Mouse (Mus musculus): ENCODE data around the gene Tmigd3.
"Not testable (repeated sequence)": the region's sequence is repeated elsewhere in the genome, so short reads cannot be mapped to it uniquely, and the experiment has no call there.

Gene Tmigd3

DNA sequence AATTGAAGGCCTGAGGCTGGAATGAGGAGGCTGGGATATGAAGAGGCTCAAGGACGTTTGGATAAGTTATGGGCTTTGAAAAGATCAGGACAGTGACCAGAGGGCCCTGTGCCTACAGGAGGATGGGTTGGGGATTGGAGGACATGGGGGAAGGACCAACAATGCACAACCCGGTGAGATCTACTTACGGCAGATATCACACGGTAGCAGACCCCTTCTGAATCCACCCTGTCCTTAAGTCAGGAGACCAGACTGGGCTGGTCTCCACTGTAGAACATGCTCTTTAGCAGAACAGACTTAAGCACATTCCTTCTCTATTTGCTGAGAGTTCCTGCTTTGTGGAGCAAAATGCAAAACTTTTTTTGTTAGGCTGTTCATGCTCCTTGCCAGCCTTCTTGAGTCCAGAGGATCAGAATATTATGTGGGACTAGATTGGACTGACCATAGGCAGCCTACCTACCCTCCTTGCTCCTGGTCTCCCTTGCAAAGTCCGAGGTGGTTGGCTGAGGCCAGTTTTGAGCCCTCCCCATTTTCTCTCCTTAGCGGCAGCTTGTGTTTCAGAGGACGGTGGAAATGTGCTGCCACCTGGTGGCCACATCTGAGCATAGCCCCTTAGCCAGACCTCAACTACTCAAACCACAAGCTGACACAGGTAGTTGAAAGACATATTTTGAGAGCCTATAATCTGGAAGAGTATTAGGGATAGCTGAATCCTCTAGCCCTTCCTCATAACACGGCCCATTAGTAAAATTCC lies 28.9 kb downstream of the Tmigd3 start:
- in situ Hi-C loops (cut with MboI, MseI), result loop anchor here (5.0 to 25.0 kb wide), 4 partner anchors 95 to 762 kb away; partner anchors contain the start of gene Rap1a

DNA sequence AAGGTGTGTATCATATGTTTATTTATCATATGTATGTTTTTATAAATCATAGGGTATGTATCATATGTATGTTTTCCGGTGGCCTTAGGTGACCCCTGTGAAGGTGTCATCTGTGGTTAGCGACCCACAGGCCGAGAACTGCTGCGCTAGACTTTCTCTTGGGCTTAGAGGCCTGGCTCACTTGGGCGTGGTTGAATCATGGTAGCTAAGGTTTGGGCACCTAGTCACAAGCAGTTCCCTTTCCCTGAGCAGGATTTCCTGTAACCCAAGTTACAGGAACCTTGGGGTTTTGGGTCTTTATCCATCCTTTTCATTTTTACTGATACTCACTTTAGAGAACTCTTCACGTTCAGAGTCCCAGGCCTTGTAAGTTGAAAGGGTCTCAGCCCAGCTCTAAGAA lies 29.6 kb downstream of the Tmigd3 start:
- in situ Hi-C loops (cut with MboI, MseI), result no loop called here

DNA sequence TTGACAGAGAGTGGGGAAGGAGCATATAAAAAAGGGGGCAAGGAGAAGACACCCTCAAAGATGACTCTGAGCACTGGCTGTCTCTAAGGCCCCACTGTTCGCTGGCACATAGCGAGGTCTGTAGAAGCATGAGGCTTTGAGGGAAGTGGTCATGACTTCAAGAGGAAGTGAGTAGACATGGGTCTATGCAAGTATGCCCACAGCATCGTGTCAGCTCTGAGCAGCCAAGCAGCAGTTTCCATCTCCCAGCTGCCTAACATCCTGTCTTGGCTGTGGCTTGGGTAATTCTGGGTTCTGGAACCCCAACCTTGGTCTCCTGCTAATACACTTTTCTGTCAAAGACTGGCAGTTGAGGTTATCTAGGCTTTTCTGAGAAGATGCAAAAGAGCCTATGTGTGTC lies 30.0 kb downstream of the Tmigd3 start:
- in situ Hi-C loops (cut with MboI, MseI), result no loop called here

DNA sequence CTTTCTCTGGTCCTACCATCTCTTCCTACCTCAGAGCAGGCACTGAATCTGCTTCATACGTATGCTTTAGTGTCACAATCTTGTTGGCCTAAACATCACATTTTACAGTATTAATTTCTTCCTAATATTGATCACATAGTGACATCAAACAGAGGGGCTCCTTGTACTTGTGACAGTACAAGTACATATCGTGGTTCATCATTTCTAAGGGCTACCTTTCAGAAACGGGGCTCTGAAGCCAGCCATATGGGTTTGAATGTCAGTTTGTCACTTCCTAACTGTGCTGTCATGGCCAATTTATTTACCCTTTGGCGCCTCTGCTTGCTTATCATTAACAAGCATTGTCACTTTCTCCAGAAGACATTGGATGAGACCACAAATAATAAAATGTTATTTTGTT lies 30.8 kb downstream of the Tmigd3 start:
- in situ Hi-C loops (cut with MboI, MseI), result no loop called here

DNA sequence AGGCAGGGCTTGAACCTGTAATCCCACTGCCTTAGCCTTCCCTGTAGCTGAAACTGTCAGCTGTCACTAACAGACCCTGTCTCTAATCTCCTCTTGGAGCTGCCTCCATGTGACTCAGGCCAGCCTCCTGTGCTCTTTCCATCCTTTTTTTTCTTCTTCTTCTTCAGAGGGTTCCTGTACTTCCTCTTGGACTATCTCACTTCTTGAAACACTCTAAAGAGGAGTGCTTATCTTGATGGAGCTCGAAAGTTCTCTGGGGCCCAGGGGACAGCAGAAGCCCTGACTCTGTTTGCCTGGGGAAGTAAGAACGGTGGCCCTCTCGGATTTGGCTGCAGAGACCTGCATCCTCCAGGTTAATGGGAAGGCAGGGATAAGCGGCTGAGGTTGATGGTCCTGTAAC lies 33.5 kb downstream of the Tmigd3 start:
- in situ Hi-C loops (cut with MboI, MseI), result no loop called here

DNA sequence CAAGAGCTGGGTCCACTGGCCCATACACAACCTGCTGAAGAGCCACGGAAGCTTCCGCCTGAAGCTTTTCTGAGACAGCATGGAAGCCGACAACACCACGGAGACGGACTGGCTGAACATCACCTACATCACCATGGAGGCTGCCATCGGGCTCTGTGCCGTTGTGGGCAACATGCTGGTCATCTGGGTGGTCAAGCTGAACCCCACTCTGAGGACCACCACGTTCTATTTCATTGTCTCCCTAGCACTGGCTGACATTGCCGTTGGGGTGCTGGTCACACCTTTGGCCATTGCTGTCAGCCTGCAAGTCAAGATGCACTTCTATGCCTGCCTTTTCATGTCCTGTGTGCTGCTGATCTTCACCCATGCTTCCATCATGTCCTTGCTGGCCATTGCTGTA lies 34.0 kb downstream of the Tmigd3 start:
- in situ Hi-C loops (cut with MboI, MseI), result no loop called here

DNA sequence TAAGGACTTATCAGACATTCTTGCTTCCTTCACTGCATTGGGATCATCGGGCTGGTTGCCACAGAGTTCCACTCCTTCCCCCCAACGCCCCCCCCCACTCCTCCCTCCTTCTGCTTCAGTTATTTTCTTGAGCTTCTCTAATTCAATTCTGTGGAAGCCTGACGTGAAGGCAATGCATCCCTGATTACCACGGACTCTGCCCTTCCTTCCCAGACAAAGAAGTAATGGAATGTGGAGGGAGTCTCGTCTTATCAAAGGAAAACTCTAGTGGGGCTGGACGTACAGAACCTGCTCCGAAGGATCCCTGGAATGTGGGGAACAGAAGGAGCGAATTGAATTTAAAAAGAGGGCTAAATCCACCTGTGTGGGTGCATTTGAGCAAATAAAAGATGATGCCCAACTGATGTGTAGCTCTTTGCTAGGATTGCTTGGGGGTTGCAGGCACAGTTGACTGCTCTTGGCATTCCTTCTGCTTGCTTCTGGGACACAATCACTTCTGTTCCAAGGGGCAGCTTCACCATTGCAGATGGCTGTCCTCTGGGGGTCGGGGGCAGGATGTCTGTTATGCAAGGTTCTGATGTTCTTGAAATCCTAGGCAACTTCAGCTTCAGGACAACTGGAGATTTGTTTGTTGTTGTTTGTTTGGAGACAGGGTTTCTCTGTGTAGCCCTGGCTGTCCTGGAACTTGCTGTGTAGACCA lies 37.4 kb downstream of the Tmigd3 start:
- in situ Hi-C loops (cut with MboI, MseI), result no loop called here

DNA sequence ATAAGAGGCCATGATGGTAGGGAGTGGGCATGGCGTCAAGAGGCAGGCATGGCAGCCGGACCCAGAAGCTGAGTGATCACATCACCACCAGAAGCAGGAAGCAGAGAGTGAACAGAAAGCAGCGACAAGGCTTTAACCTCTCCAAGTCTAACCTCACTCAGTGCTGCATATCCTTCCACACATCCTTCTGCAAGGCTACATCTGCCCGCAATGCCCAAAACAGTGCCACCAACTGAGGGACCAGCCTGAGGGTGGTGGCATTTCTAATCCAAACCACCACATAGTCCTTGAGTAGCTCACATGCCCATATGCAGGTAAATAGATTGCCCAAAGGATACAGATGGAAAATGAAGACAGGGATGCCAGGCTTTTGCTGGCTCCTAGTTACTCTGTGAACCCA lies 38.3 kb downstream of the Tmigd3 start:
- in situ Hi-C loops (cut with MboI, MseI), result no loop called here

DNA sequence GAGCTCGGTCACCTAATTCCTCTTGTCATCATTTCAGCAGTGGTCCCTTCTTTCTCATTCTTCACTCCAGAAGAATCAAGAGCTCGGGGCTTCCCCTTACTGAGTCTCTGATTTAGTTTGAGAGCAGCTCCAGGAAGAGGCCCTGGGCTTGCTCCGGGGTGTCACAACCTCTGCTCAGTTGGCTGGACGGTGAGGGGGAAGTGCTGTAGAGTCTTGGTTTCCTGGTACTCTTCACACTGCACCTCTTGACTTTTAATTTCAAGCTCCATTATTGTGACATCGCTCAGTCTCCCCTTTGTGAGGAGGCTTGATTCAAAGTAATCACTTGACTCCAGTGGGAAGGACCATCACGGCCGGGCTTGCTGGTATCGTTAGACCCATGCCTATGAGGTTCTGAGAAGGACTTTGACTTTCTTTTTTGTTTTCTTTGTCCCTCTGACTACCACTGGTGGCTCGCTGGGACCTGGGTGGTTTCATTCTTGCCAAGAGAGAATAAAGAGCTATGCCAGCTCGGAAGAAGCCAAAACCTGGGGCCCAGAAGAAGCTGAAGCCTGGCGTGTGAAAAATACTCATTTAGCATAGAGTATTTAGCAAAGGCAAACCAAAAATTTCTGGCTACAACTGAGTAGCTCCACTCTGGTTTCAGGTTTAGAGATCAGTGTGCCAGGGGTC lies 40.0 kb downstream of the Tmigd3 start:
- in situ Hi-C loops (cut with MboI, MseI), result loop anchor here (10.0 kb wide), 1 partner anchor 476 kb away; no protein-coding TSS in a partner anchor

DNA sequence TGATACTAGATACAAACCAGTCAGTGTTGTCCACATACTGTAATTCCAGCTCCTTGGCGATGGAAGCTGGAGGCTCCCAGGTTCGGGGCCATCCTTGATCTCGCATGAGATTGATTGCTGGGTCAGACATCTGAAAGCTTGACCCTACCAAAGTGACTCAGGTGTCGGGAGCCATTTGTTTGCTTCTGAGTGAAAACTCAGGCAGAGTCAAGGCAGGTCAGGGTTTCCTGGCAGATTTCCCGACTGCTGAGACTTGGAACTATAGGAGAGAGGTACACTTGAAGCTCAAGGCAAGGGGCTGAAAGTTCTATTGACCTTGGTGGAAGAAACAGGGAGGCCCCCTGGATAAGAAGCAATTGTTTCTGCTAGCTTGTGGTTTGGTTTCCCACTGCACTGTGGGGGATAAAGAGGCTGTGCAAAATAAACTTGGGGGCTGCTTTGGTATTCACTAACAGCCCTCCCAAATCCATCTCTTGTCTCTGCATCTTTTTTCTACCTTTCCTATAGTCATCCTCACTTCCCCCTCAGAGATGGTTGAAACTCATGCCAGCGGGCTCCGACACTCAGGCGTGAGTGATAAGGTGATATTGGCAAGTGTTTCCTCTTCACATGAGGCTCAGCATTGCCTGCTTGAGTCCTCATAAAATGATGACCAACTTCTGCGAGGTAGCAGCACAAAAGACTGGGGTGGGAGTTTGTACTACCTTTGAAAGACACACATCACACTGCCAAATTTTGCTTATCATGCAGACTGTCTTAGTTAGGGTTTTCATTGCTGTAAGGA lies 41.6 kb downstream of the Tmigd3 start:
- in situ Hi-C loops (cut with MboI, MseI), result loop anchor here (10.0 kb wide), 1 partner anchor 477 kb away; no protein-coding TSS in a partner anchor

DNA sequence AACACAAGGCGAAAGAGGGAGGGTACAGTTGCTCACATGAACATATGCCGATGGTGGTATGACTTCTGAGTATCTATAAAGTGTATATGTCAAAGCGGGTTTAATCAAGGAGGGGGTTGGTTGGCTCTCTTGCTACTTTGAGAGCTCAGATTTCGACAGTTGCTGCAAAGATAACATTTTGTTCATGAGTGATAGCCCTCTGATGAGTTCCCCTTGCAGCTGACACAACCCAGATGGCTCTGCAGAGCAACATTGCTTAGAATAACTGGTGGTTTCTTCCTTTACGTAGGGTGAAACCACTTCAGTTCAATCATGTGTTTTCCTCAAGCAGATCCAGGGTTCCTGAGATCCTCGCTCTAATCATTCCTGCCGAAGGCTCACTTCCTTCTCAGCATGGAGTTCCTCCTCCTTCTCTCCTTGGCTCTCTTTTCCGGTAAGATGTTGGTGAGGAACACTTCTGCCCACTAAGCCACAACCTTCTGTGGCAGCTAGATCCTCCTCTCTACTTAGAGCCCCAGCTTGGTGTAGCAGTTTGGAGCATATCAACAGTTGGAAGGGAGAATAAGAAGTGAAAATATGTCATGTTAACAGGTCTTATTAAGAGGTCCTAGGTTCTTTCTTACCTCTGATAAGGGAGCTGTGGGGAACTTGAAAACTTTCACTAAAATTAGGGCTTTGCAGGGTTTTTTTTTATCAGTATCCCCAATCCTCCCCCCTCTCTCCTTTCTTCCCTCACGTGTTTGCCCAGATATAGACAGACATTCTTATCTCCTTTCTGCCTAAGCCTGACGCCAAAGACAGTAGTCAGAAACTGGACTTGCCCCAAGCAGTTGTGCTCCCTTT lies 43.4 kb downstream of the Tmigd3 start:
- in situ Hi-C loops (cut with MboI, MseI), result loop anchor here (10.0 kb wide), 1 partner anchor 479 kb away; no protein-coding TSS in a partner anchor

DNA sequence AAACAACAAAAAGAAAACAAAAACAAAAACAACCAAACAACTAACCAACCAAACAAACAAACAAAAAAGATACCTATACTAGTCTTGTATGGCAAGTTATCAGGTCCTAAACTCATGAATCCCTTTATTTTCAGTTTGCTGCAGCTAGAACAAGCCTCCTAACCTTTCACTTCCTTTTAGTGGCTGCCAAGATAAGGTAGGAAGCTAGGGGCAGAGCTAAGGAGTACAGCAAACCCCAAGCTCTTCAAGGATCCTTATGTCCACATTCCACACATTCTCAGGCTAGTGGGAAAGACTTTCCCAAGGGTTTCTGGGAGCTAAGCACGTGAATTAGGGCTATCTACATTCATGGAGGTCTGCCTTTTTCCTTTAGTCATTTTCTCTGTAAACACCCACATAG lies 44.6 kb downstream of the Tmigd3 start:
- in situ Hi-C loops (cut with MboI, MseI), result loop anchor here (10.0 kb wide), 1 partner anchor 480 kb away; no protein-coding TSS in a partner anchor

DNA sequence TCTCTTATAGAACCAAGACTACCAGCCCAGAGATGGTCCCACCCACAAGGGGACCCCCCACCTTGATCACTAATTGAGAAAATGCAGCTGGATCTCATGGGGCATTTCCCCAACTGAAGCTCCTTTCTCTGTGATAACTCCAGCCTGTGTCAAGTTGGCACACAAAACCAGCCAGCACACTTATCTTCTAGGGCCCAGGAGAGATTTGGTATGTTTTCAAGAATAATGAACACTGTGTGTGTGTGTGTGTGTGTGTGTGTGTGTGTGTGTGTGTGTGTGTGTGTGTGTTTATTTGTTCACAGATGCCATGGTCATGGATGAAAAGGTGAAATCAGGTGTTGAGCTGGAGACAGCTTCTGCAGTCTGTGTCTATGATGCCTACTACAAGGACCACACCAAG lies 45.8 kb downstream of the Tmigd3 start:
- in situ Hi-C loops (cut with MboI, MseI), result loop anchor here (10.0 kb wide), 1 partner anchor 482 kb away; no protein-coding TSS in a partner anchor

DNA sequence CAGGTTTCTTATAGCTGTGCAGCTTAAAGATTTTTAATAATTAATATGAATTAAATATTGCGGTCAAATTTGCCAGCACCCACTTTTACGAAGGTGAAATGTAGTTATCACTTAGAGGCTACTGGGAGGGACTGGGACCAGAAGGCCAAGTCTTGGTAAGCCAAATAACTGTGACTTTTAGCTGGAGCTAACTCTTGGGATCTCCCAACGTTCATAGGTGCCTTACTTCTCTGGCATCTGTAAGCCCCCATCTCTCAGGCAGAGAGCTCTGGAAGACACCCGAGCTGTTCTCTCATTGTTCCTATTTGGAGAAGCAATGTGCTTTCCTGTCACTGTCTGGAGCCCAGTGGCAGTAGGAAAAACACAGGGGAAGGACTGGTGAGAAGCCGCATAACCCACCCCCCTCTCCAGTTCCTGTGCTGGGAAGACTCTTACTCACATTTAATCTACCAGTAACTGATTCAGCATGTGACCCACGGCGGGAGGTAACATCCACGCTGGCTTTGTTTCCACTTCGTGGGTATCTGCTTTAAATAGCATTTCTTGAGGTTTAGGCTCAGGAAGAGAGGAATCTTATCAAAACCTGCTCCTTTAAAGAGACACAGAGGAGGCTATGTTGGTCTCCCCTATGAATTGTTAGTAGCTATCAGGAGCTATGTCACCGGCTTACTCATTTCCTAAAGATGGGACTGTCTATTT lies 47.1 kb downstream of the Tmigd3 start:
- in situ Hi-C loops (cut with MboI, MseI), result loop anchor here (10.0 kb wide), 1 partner anchor 483 kb away; no protein-coding TSS in a partner anchor

DNA sequence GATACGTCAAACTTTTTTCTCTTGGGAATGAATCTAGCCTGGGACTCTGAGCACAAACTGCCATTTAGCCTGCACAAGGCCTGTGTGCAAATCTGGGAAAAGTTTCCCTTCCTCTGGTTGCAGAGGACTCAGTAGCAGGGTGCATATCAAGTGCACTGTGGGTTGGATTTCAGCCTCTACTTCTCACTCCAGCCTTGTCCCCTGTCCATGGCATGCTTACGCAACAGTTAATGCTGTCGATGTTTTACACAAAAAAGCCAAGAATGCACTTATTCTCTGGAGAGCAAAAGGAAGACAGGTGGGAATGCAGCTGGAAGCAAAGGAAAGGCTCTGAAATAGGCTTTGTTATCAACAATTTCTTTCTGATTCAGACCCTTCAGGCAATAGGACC lies 47.6 kb downstream of the Tmigd3 start:
- in situ Hi-C loops (cut with MboI, MseI), result loop anchor here (10.0 kb wide), 1 partner anchor 484 kb away; no protein-coding TSS in a partner anchor

DNA sequence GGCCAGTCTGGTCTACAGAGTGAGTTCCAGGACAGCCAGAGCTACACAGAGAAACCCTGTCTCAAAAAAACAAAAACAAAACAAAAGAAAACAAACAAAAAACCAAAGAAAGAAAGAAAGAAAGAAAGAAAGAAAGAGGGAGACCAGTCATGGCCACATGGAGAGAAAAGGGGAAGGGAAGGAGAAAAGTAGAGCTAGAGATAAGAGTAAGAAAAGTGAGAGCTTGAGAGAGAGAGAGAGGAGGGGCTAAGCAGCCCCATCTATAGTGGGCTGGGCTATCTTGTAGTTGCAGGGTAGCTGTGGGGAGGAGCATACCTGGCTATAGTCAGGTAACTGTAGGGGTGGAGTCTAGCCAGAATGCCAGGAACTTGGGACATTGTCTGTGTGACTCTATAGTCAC lies 50.0 kb downstream of the Tmigd3 start:
- in situ Hi-C loops (cut with MboI, MseI), result not testable (repeated sequence)

DNA sequence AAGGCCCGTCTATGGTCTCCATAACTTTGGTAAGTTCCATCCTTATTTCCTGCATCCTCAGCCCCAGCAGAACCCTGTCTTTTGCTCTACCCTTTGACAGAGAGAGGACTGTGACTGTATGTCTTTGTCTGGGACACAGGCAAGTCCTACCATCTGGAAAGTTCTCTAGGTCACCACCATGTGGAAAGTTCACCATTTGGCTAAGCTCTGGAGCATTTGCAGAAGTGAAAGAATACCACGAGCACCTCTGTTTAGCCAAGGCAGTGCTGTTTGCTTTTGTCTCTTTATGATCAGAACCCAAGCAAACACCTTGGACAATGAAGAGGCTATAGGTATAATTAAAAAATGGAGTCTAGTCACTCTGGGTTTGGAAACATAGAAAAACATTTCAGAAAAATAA lies 51.3 kb downstream of the Tmigd3 start:
- in situ Hi-C loops (cut with MboI, MseI), result no loop called here

DNA sequence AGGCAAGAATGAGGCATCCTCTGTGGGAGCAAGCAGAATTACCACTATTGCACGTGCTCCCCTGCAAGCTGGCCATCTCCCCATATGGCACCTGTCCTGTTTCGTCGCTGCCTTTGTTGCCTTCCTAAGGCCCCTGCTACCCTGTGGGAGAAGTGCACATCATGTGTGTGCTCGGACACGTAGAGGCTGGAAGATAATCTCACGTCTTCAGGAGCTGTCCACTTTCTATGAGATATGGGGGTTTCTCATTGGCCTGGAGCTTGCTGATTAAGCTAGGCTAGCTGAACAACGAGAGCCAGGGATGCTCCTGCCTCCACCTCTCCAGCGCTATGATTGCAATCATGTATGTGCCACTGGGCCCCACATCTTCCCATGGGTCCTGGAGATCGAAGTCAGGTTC lies 53.9 kb downstream of the Tmigd3 start:
- in situ Hi-C loops (cut with MboI, MseI), result no loop called here

DNA sequence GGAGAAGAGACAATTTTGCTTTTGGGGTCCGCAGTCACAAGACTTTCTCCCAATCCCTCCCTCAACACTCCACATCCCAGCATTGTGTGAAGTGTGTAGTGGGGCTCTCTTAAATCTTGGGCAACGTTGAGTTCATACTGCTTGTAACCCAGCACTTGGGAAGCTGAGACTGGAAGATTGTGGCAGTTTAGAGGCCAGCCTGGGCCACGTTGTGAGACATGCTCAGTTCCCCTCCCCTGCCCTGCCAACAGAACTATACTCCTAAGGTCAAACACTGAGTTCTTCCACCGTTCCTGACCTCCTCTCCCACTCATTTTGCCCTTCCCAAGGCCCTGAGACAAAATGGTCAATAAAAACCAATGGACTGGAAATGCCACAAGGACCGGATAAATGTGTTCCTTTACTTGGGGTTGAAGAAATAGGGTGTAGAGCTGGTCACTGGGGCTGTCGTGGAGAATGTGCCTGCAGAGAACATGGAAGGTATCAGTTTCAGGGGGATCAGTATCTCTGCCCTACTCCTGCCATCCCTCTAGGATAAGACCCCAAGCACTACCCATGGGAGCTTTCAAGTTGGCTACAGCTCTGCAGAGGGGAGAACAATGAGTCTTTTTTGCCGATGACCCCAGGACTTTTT lies 57.0 kb downstream of the Tmigd3 start:
- in situ Hi-C loops (cut with MboI, MseI), result no loop called here
